Mouse (Mus musculus) megakaryocyte, embryonic 14.5 days (primary cell): ENCODE results near the gene Pi4k2a.

ENCODE experiments used
- FLI1 ChIP-seq: IDR thresholded peaks from 2 replicates; pipeline ENCODE4 v1.6.1; 2012; ENCODE audit warnings: low read length, inconsistent platforms, mixed read lengths
- GATA1 ChIP-seq: IDR thresholded peaks from 3 replicates; pipeline ENCODE4 v1.6.1; 2012; ENCODE audit warnings: mixed read lengths, low read length, inconsistent platforms, borderline replicate concordance

- TF ChIP-seq GATA1 (0 out of 3 replicates have a peak, but pooled peaks have one; percentile 5), FLI1 (no peak)
Observed at GRCm38 (mm10) chr19:42089748-42090595, at the start of gene Pi4k2a.
